Mouse (Mus musculus) heart, postnatal 0 days (tissue): ENCODE data around the gene Gm17651.

Experiments
- CTCF ChIP-seq: IDR thresholded peaks from 2 replicates; pipeline ENCODE4 v1.5.1; 2016; ENCODE audit warnings: antibody characterized with exemption, control low read depth, low read depth
- EP300 ChIP-seq: IDR thresholded peaks from 2 replicates; pipeline ENCODE4 v1.6.1; 2016; ENCODE audit warnings: antibody characterized with exemption, low read depth

- TF ChIP-seq EP300 (no peak), CTCF (no peak)
Observed at GRCm38 (mm10) chr3:97627893-97628292, 46.6 kb downstream of the Gm17651 start.
